Mouse (Mus musculus): ENCODE measurements around the gene Cbx2. TPM values are rescaled to one million over a fixed set of nuclear protein-coding genes. Genes with fewer than 3 reads are reported as not detected.

Cbx2 gene
- polyA plus RNA-seq, 1 experiment = 3.3 TPM

DNA sequence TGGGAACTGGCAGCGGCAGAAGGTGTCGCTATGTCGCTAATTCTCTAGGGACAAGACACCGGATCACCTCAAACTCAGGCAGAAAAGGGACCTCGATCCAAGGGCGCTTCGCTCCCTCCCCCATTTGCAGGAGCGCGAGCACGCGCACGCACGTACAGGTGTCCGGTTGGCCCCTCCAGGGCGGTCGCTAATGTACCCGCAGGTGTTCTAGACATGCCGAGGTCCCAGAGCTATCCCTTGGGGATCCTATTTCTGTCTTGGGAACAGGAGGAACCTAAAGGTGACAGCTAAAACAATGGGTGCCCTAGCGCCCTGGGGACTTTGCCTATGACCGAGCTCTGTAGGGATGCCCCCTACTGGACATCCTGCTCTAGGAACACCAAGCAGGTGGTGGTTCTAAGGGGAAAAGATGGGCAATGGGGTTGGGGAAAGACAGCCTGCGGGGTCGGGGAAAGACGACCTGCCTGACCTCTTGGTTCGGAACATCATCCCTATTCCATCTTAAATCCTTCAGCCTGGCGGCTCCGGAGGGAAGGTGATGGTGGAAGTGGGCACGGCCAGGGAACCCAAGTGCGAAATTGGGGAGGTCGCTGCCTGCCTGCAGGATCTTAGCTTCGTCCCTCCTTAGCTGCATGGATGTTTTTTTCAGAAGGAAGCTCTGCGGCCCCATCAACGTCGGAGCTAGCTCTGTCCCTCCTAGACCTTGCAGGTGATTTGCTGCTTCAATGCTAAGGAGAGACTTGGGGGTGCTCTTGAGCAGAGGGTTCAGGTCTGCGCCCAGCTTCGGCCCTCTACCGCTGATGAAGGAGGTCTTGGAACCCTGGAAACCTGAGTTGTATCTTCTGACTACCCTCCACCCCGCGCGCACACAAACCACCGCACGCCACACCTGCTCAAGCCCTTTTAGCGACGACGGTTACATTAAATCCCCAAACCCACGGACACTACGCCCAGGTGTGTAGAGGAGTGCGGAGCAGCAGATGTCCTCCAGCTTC, 31.9 kb downstream of the Cbx2 start:
- no peak for DNase-seq (ENCODE audit: extremely low spot score in 1 of 2, low spot score in 1 of 2)

DNA sequence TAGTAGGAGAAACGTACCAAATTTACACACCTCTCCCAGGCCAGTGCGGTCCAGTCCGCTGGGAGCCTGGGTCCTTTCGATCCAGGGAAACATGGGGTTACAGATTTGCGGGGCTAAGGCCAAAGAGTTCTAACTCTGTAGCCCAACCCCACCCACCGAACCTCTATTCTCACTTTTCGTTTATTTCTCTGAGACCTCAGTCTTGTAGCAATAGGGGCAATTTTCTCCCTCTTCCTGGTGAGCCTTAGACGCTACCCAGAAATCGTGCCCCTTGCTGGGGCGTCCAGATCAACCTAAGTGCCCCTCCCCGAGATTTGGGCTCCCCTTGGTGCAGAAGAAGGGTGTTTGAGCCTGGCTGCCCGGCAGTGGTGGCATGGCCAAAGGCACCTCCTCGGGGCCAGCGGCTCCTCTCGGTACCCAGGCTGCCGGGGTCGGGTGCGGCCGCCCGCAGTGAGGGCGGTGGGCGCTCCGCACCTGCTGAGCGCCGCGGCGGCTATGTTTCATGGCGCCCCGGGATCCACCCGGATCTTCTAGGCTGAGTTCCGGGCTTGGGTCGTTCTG, 32.9 kb downstream of the Cbx2 start:
- DNase-seq (ENCODE audit: extremely low spot score in 1 of 2, low spot score in 1 of 2) = no peak

DNA sequence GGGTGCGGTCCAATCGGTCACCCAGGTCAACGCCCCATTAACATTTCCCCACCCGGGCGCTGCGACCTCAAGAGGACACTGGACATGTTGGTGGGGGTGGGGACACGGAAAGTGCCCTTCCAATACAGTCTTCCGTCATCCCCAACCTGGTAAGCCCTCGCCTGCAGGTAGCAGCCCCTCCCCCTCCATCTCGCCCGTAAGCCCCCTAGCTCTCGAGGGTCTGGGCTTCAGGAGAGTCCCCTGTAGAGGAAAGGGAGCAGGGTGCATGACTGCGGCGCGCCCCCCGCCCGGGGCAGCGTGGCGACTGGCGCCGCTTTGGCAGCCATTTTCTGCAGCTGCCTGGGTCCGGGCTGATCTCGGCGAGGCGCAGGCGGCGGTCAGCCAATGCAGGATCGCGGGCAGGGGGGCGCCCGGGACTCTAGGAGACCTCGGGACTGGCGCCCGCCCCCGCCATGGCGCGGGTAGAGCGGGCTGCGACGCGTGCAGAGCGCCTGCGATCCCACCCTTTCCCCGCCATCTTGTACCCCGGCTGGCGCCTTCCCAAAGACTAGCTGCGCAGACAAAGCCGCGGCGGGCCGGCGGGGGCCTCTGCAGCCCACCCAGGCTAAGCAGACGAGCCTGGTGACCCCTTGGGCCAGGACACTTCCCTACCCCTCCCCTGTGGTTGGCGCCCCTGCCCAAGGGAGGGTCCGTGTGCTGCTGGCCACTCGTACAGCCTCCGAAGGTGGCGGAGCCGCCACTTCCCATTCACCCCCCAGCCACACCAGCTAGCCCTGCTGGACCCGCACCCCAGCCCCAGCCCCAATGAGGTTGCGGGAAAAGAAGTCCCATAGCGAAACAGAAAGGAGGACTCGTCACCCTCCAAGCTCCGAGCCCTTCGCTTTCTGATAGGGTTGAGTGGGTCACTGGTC, 33.8 kb downstream of the Cbx2 start:
- no peak for DNase-seq (ENCODE audit: extremely low spot score in 1 of 2, low spot score in 1 of 2)

DNA sequence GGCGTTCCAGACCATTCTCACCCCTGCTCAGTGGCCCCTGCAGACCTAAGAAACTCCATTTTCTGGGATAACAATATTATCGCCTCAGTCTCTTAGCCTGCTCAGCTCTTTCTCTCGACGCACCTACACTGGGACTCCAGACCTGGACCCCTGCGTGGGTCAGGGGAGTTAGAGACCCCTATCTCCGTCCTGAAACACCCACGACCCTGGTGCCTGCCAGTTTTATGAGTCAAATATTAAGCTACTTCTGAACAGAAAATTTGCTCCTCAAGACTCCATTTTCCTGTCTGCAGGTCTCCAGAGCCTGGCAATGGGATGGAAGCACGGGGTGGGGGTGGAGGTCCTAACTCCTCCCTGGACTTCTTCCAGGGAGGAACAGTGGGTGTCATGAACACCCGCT, 34.5 kb downstream of the Cbx2 start:
- no peak for DNase-seq (ENCODE audit: extremely low spot score in 1 of 2, low spot score in 1 of 2)

DNA sequence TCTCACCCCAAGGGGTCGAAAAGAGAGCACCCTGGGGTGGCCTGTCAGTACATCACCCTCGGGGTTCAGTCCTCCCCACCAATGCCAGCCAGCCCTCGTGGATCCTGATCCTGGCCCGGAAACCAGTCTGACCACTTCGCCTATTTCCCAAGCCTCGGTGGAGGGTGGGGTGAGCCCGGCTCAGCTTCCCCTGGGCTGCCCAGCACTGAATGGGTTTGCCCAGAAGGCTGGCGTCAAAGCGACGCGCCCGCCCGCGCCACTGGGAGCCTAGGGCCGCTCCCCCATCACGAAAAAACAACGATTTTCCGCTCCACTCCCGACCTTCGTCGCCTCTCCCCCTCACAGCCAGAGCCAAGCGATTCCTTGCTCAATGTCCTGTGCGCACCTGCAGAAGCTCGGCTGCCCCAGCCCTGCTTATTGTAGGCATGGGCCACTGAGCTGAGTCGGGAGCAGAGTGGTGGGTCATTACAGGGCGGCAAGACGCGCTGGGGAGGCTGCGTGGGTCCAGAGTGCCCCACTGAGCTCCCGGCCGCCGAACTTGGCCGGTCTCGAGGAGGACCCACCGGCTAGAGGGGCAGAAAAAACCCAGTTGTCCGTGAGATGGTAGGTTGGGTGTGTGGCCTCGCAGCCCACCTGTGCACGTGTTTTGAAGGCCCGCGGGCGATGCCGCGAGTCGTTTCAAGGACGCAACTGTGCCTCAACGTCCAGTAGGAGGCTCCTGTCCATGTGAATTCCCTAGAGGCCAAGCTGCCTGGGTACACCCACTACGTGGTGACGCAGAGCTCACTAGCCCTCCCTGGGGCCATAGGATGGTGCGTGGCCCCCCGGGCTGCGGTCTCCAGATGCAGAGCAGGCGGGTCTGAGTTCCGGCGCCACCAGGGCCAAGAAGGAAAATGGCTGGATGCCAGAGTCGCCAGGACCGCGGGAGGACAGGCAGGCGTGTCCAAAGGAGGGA, 35.6 kb downstream of the Cbx2 start:
- DNase-seq (ENCODE audit: extremely low spot score in 1 of 2, low spot score in 1 of 2) = no peak

DNA sequence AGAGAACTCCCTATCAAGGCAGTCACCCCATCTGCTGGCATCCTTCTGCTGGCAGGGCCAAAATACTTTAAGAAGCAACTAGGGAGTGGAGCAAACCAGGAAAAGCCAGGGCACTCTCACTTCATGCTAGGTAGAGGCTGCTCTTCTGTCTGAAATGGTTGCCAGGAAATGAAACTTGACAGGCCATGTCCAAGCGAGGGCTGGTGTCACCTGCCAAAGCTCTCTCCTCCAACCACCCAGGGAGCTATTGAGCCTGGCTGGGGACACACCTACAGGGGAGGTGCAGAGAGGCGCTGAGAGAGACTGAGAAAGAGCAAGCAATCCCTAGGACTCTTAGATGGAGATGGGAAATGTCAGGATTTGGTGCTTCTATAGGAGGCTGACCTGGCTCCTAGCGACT, 36.5 kb downstream of the Cbx2 start:
- no peak for DNase-seq (ENCODE audit: extremely low spot score in 1 of 2, low spot score in 1 of 2)

DNA sequence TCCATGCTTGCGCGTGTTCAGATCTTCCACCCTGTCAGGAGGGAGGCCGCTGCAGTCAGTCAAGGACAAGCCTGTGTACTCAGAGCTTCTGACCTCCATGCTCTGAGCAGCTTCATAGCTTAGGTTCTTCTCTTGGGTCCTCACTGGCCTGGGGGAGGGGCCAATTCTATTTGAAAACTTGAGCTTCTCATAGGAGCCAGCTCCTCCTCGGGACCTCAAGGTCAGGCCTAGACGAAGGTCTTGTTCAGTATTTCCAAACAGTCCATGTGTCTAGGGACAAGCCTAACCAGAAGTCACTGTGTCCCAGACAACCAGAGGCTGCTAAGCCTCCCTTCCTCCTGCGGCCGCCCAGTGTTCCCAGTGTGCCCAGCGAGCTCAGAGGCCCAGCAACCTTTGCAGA, 44.1 kb downstream of the Cbx2 start:
- DNase-seq (ENCODE audit: extremely low spot score in 1 of 2, low spot score in 1 of 2) = no peak

DNA sequence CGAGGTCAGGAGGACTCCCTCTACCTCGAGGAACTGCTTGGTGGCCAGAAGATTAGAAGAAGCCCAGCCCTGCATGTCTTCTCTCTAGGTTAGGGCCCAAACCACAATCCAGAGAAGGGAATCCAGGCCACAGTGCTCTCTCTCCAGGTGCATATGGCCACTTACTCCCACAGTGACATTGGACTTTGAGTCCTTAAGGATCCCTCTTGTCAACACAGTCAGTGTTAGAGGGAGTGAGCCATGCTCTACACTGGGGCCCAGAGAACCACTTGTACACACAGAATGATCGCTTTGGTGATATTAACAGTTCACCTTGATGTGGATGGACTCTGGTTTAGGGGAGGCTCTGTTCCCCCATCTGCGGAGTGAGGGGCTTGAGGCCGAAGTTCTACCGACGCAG, 49.5 kb downstream of the Cbx2 start:
- DNase-seq (ENCODE audit: extremely low spot score in 1 of 2, low spot score in 1 of 2) = no peak

DNA sequence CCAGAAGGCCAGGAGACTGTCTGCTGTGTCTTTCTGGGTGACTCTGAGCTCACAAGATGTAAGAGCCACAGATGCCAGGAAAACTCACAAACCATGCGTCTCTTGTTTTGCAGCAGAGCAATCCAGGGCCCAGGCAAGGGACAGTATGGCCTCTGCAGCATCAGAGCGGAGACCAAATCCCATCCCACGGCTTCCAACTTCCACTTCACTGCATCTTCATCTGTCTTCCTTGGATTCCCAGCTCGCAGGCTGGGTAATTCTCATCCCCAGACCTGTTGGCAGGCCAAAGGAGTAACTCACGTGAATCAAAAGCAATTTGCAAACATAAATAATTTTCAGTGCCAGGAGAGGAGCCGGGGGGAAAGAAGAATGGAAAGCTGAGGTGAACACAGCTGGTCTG, 50.2 kb downstream of the Cbx2 start:
- no peak for DNase-seq (ENCODE audit: extremely low spot score in 1 of 2, low spot score in 1 of 2)

DNA sequence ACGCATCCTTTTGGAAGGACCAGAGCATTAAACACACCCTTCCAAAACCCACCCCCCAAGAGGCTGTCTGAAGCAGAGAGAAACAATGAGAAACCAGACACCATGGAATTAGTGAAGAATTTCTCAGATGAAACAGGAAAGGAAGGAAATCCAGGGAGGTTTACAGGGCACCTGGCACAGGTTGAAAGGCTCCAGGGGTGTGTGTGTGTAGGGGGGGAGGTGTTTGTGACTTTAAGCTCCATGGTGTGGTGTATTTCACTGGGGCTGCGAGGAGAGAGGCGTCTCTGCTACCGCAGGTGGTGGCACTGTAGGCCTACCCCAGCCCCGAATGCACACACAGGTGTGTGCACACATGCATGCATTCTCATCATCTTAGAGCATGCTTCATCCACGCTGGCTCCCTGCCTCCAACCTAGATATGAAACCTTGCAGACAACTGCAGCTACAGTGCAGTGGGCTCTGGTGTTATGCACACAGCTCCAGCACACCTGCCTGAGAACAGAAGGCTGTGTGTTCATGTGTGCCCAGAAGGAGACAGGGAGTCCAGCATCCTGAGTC, 51.2 kb downstream of the Cbx2 start:
- no peak for DNase-seq (ENCODE audit: extremely low spot score in 1 of 2, low spot score in 1 of 2)

DNA sequence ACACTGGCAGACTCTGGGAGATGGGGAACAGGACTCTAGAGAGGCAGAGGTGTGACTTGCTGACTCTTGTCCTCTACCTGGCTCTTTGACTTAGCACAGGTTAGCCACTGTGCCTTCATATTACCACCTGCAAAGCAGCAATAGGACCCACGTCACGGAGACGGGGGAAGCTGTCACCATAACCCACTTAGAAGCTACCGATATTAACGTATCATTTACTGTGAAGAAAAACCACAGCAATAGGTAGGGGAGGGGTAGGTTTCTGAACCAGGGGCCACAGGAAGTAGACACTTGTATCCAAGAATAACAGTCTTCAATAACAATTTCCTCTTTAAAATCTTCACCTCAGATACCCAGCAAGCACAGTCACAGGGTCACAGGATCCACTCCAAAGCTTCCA, 53.0 kb downstream of the Cbx2 start:
- DNase-seq (ENCODE audit: extremely low spot score in 1 of 2, low spot score in 1 of 2) = no peak

DNA sequence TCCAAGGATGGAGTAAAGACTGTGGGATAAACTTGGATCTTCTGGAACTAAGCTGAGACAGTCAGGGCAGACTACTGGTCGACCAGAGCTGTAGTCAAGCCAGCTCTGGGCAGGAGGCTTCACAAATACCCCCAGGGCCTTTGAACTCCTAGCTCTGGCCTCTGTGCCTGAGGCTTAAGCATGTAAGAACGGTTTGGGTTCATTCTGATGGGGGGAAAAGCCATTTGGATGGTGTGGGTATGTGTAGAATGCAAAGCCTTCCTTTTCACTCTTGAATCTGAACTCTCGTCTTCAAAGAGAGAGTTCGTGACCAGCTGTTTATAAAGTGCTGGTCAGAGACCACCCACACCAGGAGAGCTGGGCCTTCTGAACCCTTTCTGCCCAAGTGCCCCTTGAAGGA, 55.0 kb downstream of the Cbx2 start:
- DNase-seq (ENCODE audit: extremely low spot score in 1 of 2, low spot score in 1 of 2) = no peak

DNA sequence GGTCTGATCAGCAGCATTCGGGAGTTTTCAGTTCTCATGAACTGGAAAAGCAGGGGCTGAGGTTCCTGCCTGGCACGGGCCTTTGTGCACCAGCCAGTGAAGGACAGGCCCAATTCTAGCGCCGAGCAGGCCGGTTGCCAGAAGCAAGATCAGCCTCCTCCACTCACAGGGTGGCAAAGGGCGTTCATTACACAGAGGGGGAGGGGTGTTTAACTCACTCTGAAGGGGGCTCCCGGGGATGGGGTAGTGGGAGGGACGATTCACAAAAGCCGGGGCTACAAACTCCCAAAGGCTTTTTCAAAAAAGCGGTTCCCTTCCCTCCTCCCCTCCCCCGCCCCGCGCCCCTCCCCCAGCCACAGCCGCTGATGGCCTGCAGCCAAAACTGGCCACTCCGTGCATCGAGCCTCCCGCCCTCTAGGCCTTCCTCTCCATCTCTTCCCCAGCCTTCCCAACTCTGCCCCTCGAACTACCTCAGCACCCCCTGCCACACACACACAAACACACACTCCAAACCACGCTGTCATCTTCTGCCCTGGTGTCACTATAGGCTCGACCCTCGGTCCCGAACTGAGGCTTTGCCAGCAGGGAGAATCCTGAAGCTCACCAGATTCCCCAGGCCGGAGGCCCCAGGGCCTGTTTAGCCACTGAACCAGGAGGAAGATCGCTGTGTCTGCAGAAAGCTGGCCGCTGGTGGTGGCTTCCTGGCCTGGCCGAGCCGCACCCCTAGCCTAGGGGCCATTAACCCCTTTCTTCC, 56.1 kb downstream of the Cbx2 start:
- no peak for DNase-seq (ENCODE audit: extremely low spot score in 1 of 2, low spot score in 1 of 2)

DNA sequence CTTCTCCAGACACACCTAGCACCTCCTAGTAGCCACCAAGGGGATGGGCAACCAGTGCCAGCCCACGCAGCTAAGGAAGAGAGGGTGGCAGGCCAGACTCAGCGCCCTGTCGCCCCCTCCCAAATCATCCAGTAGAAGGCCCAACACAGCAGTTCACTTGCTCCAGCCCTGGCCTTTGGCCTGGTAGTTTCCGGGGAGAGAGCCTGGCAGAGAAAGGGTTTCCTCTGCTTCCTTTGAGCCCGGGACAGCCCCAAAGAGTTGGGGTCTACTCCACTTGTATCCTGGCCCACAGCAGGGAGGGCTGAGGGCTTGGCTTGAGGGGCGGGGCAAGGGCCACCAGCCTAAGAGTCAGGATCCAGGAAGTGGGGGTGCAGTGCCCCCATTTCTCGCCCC, 56.7 kb downstream of the Cbx2 start:
- DNase-seq (ENCODE audit: extremely low spot score in 1 of 2, low spot score in 1 of 2) = no peak

DNA sequence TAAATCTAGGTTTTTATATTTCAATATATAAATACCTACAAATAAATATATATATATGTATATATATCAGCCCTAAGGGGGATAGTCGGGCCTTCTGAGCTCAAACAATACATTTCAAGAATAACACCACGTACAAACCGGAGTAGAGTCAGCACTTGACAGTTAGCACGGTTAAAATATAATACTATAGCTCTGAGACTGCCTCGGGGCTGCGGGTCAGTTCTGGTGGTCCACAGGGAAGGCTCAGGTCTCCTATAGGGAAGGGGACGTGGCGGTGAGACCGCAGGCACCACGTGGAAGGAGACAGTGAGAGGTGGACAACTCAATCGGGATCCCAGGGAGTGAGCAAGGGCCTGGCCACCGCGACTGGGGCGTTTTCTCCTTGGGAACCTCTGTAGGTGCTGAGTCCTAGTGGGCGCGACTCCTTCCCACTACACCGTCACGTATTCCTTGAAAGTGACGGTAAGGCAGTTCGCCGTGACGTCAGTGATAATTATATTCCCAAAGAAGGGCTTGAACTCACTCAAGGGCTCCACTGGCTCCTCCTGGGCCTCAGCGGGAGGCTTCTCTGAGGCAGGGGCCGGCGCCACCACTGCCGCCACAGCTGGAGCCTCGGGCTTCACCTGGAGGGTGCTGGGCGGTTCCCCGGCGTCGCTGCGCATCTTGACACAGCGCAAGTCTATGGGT, 57.8 kb downstream of the Cbx2 start:
- no peak for DNase-seq (ENCODE audit: extremely low spot score in 1 of 2, low spot score in 1 of 2)
